Comparison of ENCODE assay signal across 2 mouse cellular contexts in the genomic region with DNA sequence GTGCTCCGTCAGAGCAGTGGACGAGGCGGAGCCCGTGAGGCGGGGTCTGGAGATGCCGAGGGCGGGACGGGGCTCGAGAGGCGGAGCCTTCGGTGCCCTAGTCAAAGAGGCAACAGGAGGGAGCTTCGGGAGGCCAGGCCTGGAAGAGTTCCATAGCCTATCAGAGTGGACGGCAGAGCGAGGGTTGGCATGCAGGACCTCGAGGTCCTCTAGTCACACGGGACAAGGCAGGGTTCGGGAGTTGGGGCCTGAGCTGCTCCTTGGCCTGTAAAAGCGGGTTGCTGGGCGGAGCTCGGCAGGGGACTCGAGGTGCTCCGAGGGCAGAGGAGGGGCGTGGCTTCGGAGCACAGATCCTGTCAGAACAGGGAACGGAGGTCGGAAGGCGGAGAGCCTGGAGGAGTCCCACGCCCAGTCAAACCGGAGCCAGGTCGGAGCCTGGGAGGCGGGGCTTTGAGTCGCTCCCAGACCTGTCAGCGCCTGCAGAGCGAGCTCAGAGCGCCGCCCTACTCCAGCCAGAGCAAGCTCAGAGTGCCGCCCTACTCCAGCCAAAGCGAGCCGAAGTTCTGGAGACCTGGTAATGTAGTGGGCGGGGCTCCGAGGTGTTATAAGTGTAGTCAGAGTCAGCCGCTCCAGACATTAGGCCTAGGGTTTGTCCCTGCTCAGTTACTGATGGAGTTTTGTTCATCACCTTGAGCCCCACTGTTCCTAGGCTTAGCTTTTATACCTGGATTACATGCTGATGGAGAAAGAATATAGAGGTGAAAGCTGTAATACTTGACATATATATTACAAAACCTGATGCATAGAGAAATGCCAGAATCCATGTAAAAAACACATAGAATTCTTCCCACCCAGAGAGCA.
TF ChIP-seq lines count a peak whose summit lies in the region.

Gene Aph1b (minus strand): TSS at position 27 of the 861 bp plus-strand sequence.

TF ChIP-seq in C2C12, 6 proteins besides CTCF, POLR2A, EP300 and RAD21 (continued from another document):
- no peak for TF ChIP-seq MYOG (IDR thresholded peaks at IDR 0.05; ENCODE audit: control insufficient read depth, extremely low read depth, insufficient read length)

TF ChIP-seq in myocyte, 11 proteins besides CTCF, POLR2A, EP300 and RAD21 (continued from another document):
- TF ChIP-seq POLR2AphosphoS2 (IDR thresholded peaks at IDR 0.05; ENCODE audit: insufficient read length, low read depth) (no peak), CEBPB (IDR thresholded peaks at IDR 0.05; ENCODE audit: insufficient read depth, poor library complexity, severe bottlenecking) (no peak), REST (IDR thresholded peaks at IDR 0.05; ENCODE audit: insufficient read depth, insufficient read length) (no peak), USF1 (IDR thresholded peaks at IDR 0.05; ENCODE audit: low read depth) (no peak)
